ENCODE assay signal across 9 mouse cellular contexts in the genomic region with DNA sequence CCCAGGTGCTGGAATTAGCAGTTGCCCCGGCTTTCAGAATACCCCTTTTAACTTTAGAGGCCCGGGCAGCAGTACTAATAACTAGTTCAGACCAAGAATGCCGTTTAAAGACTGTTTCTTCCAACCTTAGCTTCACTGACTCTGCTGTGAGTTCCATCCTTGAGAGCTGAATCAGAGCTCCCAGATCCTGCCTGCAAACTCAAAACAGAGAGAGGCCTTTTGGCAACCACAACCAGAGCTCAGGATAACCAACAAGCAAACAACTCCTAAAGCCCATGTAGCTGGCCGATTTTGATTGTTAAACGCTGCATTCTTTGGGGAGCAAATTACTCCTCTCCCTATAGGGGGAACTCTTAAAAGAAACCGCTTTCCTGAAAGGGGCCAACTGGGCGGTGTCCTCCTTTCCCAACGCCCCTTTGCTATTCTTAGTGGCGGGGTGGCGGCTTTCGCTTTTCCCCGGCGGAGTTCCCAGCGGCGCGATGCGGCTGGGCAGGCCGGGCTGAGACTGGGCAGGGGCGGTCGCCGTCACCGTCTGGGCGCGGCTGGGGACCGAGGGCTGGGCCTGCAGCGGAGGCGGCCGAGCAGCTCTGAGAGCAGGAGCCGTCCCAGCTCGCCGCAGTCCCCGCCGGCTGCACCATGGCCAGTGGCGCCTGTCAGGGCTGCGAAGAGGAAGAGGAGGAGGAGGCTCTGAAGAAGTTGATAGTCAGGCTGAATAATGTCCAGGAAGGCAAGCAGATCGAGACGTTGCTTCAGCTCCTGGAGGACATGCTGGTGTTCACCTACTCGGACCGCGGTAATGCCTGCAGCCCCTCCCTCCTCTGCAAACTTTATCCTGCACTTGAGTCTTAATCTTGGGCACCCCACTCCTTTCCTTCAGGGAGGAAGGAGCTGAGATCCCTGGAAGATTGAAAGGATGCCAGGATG. TPM values are rescaled to one million over a fixed set of nuclear protein-coding genes. Genes with fewer than 3 reads are reported as not detected.
A peak's percentile ranks its signal among the peaks of the same experiment; 100 is the strongest.
DNase-seq lines count a peak whose midpoint lies in the region; ATAC-seq and TF ChIP-seq lines count a peak whose summit lies in the region.
"Had no signal": no experiment of that assay in that cellular context is flagged by ENCODE, and none has a peak within 500 bp of the region (broad histone marks: within the 10 kb centered on the region; RNA-seq: fewer than 3 reads in every experiment).

A gene (plus strand): TSS at position 531 of the 924 bp plus-strand sequence.

- TF ChIP-seq CTCF in heart, postnatal 0 days (IDR thresholded peaks at IDR 0.05; ENCODE audit: low read depth): no peak

- H3K4me3 ChIP-seq in forebrain, embryonic 13.5 days: peak within 1 kb of the TSS; percentile 52
- H3K4me3 ChIP-seq in heart, postnatal 0 days (ENCODE audit: low read depth, low read length): peak within 1 kb of the TSS; percentile 60
- H3K4me3 ChIP-seq in liver, embryonic 15.5 days (replicated peaks): peak within 1 kb of the TSS; percentile 50
- peak within 1 kb of the TSS; percentile 51 for H3K4me3 ChIP-seq in stomach, embryonic 15.5 days (replicated peaks)

- H3K27ac ChIP-seq in forebrain, embryonic 13.5 days: no peak within 1 kb of the TSS; the same call in 1 of the 2 replicates
- H3K27ac ChIP-seq in heart, postnatal 0 days (ENCODE audit: low read depth): peak within 1 kb of the TSS; percentile 90
- H3K27ac ChIP-seq in liver, embryonic 15.5 days (replicated peaks): peak within 1 kb of the TSS; percentile 64
- peak within 1 kb of the TSS; percentile 49 for H3K27ac ChIP-seq in stomach, embryonic 15.5 days

- peak; percentile 76 to 77 for DNase-seq in B cell, adult 2 months
- peak; percentile 72 for DNase-seq in cerebellum, adult 11 months
- DNase-seq in heart, postnatal 0 days (ENCODE audit: low spot score): peak; percentile 86
- peak; percentile 86 to 92 for DNase-seq in kidney, postnatal 36 days
- DNase-seq in neural tube, embryonic 10.5 days (ENCODE audit: extremely low spot score, low spot score): peak; percentile 83

- peak within 1 kb of the TSS; percentile 76 for H3K9ac ChIP-seq in forebrain, embryonic 13.5 days
- peak within 1 kb of the TSS; percentile 62 for H3K9ac ChIP-seq in heart, postnatal 0 days (replicated peaks; ENCODE audit: low read depth, low read length)
- H3K9ac ChIP-seq in liver, embryonic 15.5 days: peak within 1 kb of the TSS; percentile 39; the same call in 1 of the 2 replicates
- peak within 1 kb of the TSS; percentile 26; the same call in 1 of the 2 replicates for H3K9ac ChIP-seq in stomach, embryonic 15.5 days

- no peaks in the 10 kb centered on the region for H3K36me3 ChIP-seq in forebrain, embryonic 13.5 days (ENCODE audit: poor library complexity, severe bottlenecking)
- no peaks in the 10 kb centered on the region for H3K36me3 ChIP-seq in heart, postnatal 0 days (replicated peaks; ENCODE audit: control insufficient read depth, insufficient read depth, low read length)
- H3K36me3 ChIP-seq in liver, embryonic 15.5 days (replicated peaks): no peaks in the 10 kb centered on the region
- H3K36me3 ChIP-seq in stomach, embryonic 15.5 days: no peaks in the 10 kb centered on the region

- 3% methylated on average over 40 of the region's 40 CpGs for WGBS in forebrain, embryonic 13.5 days
- 3% methylated on average over 40 of the region's 40 CpGs for WGBS in heart, postnatal 0 days
- 3% methylated on average over 40 of the region's 40 CpGs for WGBS in liver, embryonic 15.5 days (ENCODE audit: insufficient replicate concordance)
- 2% methylated on average over 40 of the region's 40 CpGs for WGBS in stomach, embryonic 15.5 days

- H3K4me2 ChIP-seq in forebrain, embryonic 13.5 days: peak within 1 kb of the TSS; percentile 75
- peak within 1 kb of the TSS; percentile 70 for H3K4me2 ChIP-seq in heart, postnatal 0 days (ENCODE audit: low read depth, low read length)
- H3K4me2 ChIP-seq in liver, embryonic 15.5 days: peak within 1 kb of the TSS; percentile 64
- peak within 1 kb of the TSS; percentile 59 for H3K4me2 ChIP-seq in stomach, embryonic 15.5 days

- peaks cover 11% of the 10 kb centered on the region; the same call in 1 of the 2 replicates for H3K4me1 ChIP-seq in forebrain, embryonic 13.5 days
- H3K4me1 ChIP-seq in heart, postnatal 0 days (ENCODE audit: control insufficient read depth, insufficient read depth): peaks cover 14% of the 10 kb centered on the region
- 0 out of 2 replicates have a peak, but pooled peaks cover 3% of the 10 kb centered on the region for H3K4me1 ChIP-seq in liver, embryonic 15.5 days (replicated peaks)
- H3K4me1 ChIP-seq in stomach, embryonic 15.5 days: no peaks in the 10 kb centered on the region

- peak; percentile 99 for ATAC-seq in forebrain, embryonic 13.5 days
- ATAC-seq in heart, postnatal 0 days (ENCODE audit: insufficient read depth, low read depth): peak; percentile 99
- ATAC-seq in liver, embryonic 15.5 days (ENCODE audit: insufficient read depth): peak; percentile 71
- peak; percentile 97 for ATAC-seq in stomach, embryonic 15.5 days (ENCODE audit: insufficient read depth, low FRiP score, low read depth)

- no peak for TF ChIP-seq EP300 in heart, postnatal 0 days (IDR thresholded peaks at IDR 0.05; ENCODE audit: low read depth)

- no peaks in the 10 kb centered on the region for H3K9me3 ChIP-seq in forebrain, embryonic 13.5 days (replicated peaks)
- no peaks in the 10 kb centered on the region for H3K9me3 ChIP-seq in heart, postnatal 0 days (replicated peaks; ENCODE audit: control insufficient read depth, low read length)
- no peaks in the 10 kb centered on the region for H3K9me3 ChIP-seq in liver, embryonic 15.5 days (replicated peaks)
- no peaks in the 10 kb centered on the region for H3K9me3 ChIP-seq in stomach, embryonic 15.5 days

- H3K27me3 ChIP-seq in forebrain, embryonic 13.5 days: no peaks in the 10 kb centered on the region
- H3K27me3 ChIP-seq in heart, postnatal 0 days (ENCODE audit: control insufficient read depth, insufficient read depth, low read length): no peaks in the 10 kb centered on the region
- H3K27me3 ChIP-seq in liver, embryonic 15.5 days: peaks cover 4% of the 10 kb centered on the region; the same call in 1 of the 2 replicates
- no peaks in the 10 kb centered on the region for H3K27me3 ChIP-seq in stomach, embryonic 15.5 days (replicated peaks)
- H3K27me3 ChIP-seq: CH12.LX had no signal

RNA-seq across cellular contexts. Expression of the gene that starts here (rescaled TPM):
- polyA plus RNA-seq in forebrain, embryonic 13.5 days (2015; fragmentation: Nextera tagmentation; extraction: Ambion mirVana): 1.4 and 1.9 TPM in 2 replicates
- 4.1 and 5.3 TPM in 2 replicates for total RNA-seq in heart, postnatal 0 days (2014; rRNA removed; ENCODE audit: low replicate concordance)
- 3.6 and 3.7 TPM in 2 replicates for polyA plus RNA-seq in heart, postnatal 0 days (2015; fragmentation: Nextera tagmentation; extraction: Ambion mirVana)
- 1.4 and 1.5 TPM in 2 replicates for polyA plus RNA-seq in liver, embryonic 15.5 days (2015; fragmentation: Nextera tagmentation; extraction: Ambion mirVana)
- polyA plus RNA-seq in stomach, embryonic 15.5 days (2015; fragmentation: Nextera tagmentation; extraction: Ambion mirVana): 3.8 and 4.6 TPM in 2 replicates
- total RNA-seq: CH12.LX had no signal

Comparison
In these comparisons a context has a peak if more than half of its experiments do, and no peak if none do; other contexts are left out.
1. H3K9ac ChIP-seq: peak in every context shown above with its lines; median percentile 76 in forebrain, embryonic 13.5 days; 62 in heart, postnatal 0 days; 39 in liver, embryonic 15.5 days; 26 in stomach, embryonic 15.5 days.